Mouse (Mus musculus): ENCODE measurements around the gene Vcam1. TPM values are rescaled to one million over a fixed set of nuclear protein-coding genes. Genes with fewer than 3 reads are reported as not detected.

The Vcam1 gene
- 77.8 and 78.2 TPM in 2 replicates for polyA plus RNA-seq (2015; fragmentation: Nextera tagmentation; extraction: Ambion mirVana)

- H3K9ac ChIP-seq = peak within 1 kb of the TSS; percentile 58
- H3K4me2 ChIP-seq = peak within 1 kb of the TSS; percentile 61
- peak; percentile 34; the same call in 1 of the 2 replicates for ATAC-seq (replicated peaks; ENCODE audit: insufficient number of reproducible peaks, insufficient read depth, low FRiP score, low read depth)
- 6% methylated on average over 9 of the region's 9 CpGs for WGBS
- H3K9me3 ChIP-seq (replicated peaks) = no peaks in the 10 kb centered on the region
- no peaks in the 10 kb centered on the region for H3K27me3 ChIP-seq
- peak within 1 kb of the TSS; percentile 58 for H3K4me3 ChIP-seq
- peaks cover 8% of the 10 kb centered on the region for H3K36me3 ChIP-seq
- peak within 1 kb of the TSS; percentile 87 for H3K27ac ChIP-seq
- H3K4me1 ChIP-seq (replicated peaks) = peaks cover 9% of the 10 kb centered on the region; the same call in 1 of the 2 replicates
These were observed at the start of gene Vcam1 for GRCm38 (mm10) chr3:116129259-116129738. TSS of gene Vcam1 (minus strand) at chr3:116129688.

GRCm38 (mm10) chr3:116175106-116175505, 45.6 kb upstream of the Vcam1 start:
- 89% methylated on average over 6 of the region's 6 CpGs for WGBS

GRCm38 (mm10) chr3:116171461-116171860, 42.0 kb upstream of the Vcam1 start:
- WGBS = 64% methylated on average over 5 of the region's 5 CpGs
- Histone ChIP-seq H3K9me3 (replicated peaks) (no peaks in the 10 kb centered on the region), H3K36me3 (no peaks in the 10 kb centered on the region), H3K4me3 (no peak overlapping the region), H3K9ac (no peak overlapping the region), H3K27ac (no peak overlapping the region), H3K27me3 (no peaks in the 10 kb centered on the region), H3K4me1 (replicated peaks) (no peaks in the 10 kb centered on the region), H3K4me2 (no peak overlapping the region)
- no peak for ATAC-seq (replicated peaks; ENCODE audit: insufficient number of reproducible peaks, insufficient read depth, low FRiP score, low read depth)

More at GRCm38 (mm10) chr3:116175106-116175505, 45.6 kb upstream of the Vcam1 start:
- H3K9ac ChIP-seq = no peak overlapping the region
- H3K36me3 ChIP-seq = no peaks in the 10 kb centered on the region
- no peak overlapping the region for H3K4me3 ChIP-seq
- no peak for ATAC-seq (replicated peaks; ENCODE audit: insufficient number of reproducible peaks, insufficient read depth, low FRiP score, low read depth)
- H3K9me3 ChIP-seq (replicated peaks) = no peaks in the 10 kb centered on the region
- no peak overlapping the region for H3K4me2 ChIP-seq
- H3K27ac ChIP-seq = no peak overlapping the region
- no peaks in the 10 kb centered on the region for H3K27me3 ChIP-seq
- H3K4me1 ChIP-seq (replicated peaks) = no peaks in the 10 kb centered on the region

GRCm38 (mm10) chr3:116168056-116168455, 38.6 kb upstream of the Vcam1 start:
- Histone ChIP-seq H3K27ac (no peak overlapping the region), H3K9me3 (replicated peaks) (no peaks in the 10 kb centered on the region), H3K4me1 (replicated peaks) (no peaks in the 10 kb centered on the region), H3K36me3 (no peaks in the 10 kb centered on the region), H3K4me3 (no peak overlapping the region), H3K27me3 (no peaks in the 10 kb centered on the region), H3K4me2 (no peak overlapping the region), H3K9ac (no peak overlapping the region)
- WGBS = 82% methylated on average over 2 of the region's 2 CpGs
- ATAC-seq (replicated peaks; ENCODE audit: insufficient number of reproducible peaks, insufficient read depth, low FRiP score, low read depth) = no peak

- no peak overlapping the region for H3K27ac ChIP-seq
These were observed 36.8 kb upstream of the Vcam1 start for GRCm38 (mm10) chr3:116166296-116166695.

DNA sequence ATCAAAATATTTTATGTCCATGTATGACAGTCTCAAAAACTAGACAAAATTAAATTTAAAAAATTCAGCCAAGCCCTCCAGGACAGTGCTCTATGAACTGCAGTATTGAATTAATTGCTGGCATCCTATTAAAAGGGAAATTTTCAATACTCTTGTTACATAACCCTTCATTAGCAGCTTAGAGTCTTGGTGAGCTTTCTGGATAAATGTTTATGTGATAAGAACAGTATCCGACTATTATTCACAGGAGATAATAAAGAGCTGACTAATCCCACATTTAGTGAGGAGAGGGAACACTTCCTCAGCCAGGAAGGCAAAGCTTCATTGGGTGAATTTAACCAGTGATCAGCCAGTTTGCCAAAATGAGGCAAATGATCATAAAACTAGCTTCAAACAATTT, 35.5 kb upstream of the Vcam1 start:
- Histone ChIP-seq H3K4me2 (no peak overlapping the region), H3K27me3 (no peaks in the 10 kb centered on the region), H3K36me3 (no peaks in the 10 kb centered on the region), H3K9ac (no peak overlapping the region), H3K27ac (no peak overlapping the region), H3K9me3 (replicated peaks) (no peaks in the 10 kb centered on the region), H3K4me3 (no peak overlapping the region), H3K4me1 (replicated peaks) (no peaks in the 10 kb centered on the region)
- WGBS = 41% methylated on average over 1 of the region's 1 CpGs
- no peak for ATAC-seq (replicated peaks; ENCODE audit: insufficient number of reproducible peaks, insufficient read depth, low FRiP score, low read depth)

More at GRCm38 (mm10) chr3:116166296-116166695, 36.8 kb upstream of the Vcam1 start:
- 70% methylated on average over 8 of the region's 8 CpGs for WGBS
- no peak for ATAC-seq (replicated peaks; ENCODE audit: insufficient number of reproducible peaks, insufficient read depth, low FRiP score, low read depth)
- Histone ChIP-seq H3K4me2 (no peak overlapping the region), H3K4me3 (no peak overlapping the region), H3K9me3 (replicated peaks) (no peaks in the 10 kb centered on the region), H3K36me3 (no peaks in the 10 kb centered on the region), H3K4me1 (replicated peaks) (no peaks in the 10 kb centered on the region), H3K27me3 (no peaks in the 10 kb centered on the region), H3K9ac (no peak overlapping the region)

DNA sequence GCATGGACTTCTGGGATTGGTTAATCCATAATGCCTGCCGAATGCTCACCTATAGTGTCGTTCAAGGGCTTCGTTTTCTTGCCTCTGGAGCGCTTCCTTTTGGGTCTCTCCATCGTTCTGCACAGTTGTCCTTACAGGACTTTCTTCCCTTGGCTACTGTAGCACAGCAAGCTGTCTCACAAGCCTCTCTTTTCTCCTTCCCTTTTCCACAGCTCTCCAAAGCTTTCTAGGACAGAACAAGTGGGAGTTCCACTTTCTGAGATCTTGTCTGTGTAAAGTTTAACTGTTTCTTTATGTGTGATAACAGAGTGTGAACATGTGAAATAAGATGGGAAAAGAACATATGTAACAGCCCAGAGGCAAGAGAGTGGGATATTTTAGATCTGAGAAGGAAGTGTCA, 34.0 kb upstream of the Vcam1 start:
- no peaks in the 10 kb centered on the region for H3K36me3 ChIP-seq
- H3K4me2 ChIP-seq = no peak overlapping the region
- no peaks in the 10 kb centered on the region for H3K27me3 ChIP-seq
- no peak for ATAC-seq (replicated peaks; ENCODE audit: insufficient number of reproducible peaks, insufficient read depth, low FRiP score, low read depth)
- no peaks in the 10 kb centered on the region for H3K4me1 ChIP-seq (replicated peaks)
- WGBS = 88% methylated on average over 5 of the region's 5 CpGs
- H3K4me3 ChIP-seq = no peak overlapping the region
- no peak overlapping the region for H3K27ac ChIP-seq
- H3K9ac ChIP-seq = no peak overlapping the region
- no peaks in the 10 kb centered on the region for H3K9me3 ChIP-seq (replicated peaks)

- Histone ChIP-seq H3K27ac (no peak overlapping the region), H3K9ac (no peak overlapping the region), H3K4me2 (no peak overlapping the region), H3K27me3 (no peaks in the 10 kb centered on the region), H3K4me3 (no peak overlapping the region), H3K4me1 (replicated peaks) (no peaks in the 10 kb centered on the region), H3K9me3 (replicated peaks) (no peaks in the 10 kb centered on the region), H3K36me3 (no peaks in the 10 kb centered on the region)
- ATAC-seq (replicated peaks; ENCODE audit: insufficient number of reproducible peaks, insufficient read depth, low FRiP score, low read depth) = no peak
- WGBS = 69% methylated on average over 9 of the region's 9 CpGs
These were observed 32.7 kb upstream of the Vcam1 start for GRCm38 (mm10) chr3:116162097-116162666.

DNA sequence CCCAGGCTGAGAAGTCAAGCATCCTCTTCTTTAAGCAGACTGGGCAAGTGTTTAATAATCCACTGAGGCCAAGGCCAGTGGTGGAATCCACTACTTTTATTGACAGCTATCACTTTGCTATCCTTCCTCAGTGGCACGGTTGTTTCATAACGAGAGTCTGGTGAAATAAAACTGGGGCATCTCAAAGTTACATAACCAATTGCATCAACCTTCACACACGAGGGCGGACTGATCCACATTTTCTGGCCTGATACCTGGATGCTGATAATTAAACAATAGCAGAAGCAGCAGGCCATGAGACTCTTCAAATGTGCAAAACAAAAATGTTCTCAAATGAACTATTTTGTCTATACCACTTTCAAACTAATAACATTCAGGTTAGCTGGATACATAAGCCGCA, 29.9 kb upstream of the Vcam1 start:
- Histone ChIP-seq H3K4me3 (no peak overlapping the region), H3K27ac (no peak overlapping the region), H3K36me3 (no peaks in the 10 kb centered on the region), H3K9me3 (replicated peaks) (no peaks in the 10 kb centered on the region), H3K27me3 (no peaks in the 10 kb centered on the region), H3K4me2 (no peak overlapping the region), H3K4me1 (replicated peaks) (no peaks in the 10 kb centered on the region), H3K9ac (no peak overlapping the region)
- ATAC-seq (replicated peaks; ENCODE audit: insufficient number of reproducible peaks, insufficient read depth, low FRiP score, low read depth) = no peak
- 92% methylated on average over 5 of the region's 5 CpGs for WGBS

GRCm38 (mm10) chr3:116157447-116157990, 28.0 kb upstream of the Vcam1 start:
- 38% methylated on average over 13 of the region's 13 CpGs for WGBS
- H3K9me3 ChIP-seq (replicated peaks) = no peaks in the 10 kb centered on the region
- H3K9ac ChIP-seq = no peak overlapping the region
- ATAC-seq (replicated peaks; ENCODE audit: insufficient number of reproducible peaks, insufficient read depth, low FRiP score, low read depth) = no peak
- H3K27me3 ChIP-seq = no peaks in the 10 kb centered on the region
- no peaks in the 10 kb centered on the region for H3K4me1 ChIP-seq (replicated peaks)
- H3K36me3 ChIP-seq = no peaks in the 10 kb centered on the region
- H3K27ac ChIP-seq = no peak overlapping the region
- H3K4me2 ChIP-seq = no peak overlapping the region
- H3K4me3 ChIP-seq = no peak overlapping the region

- Histone ChIP-seq H3K4me3 (no peak overlapping the region), H3K4me2 (no peak overlapping the region), H3K9me3 (replicated peaks) (no peaks in the 10 kb centered on the region), H3K4me1 (replicated peaks) (peaks cover 8% of the 10 kb centered on the region; the same call in 1 of the 2 replicates), H3K9ac (no peak overlapping the region), H3K27ac (no peak overlapping the region), H3K36me3 (no peaks in the 10 kb centered on the region), H3K27me3 (no peaks in the 10 kb centered on the region)
- 70% methylated on average over 13 of the region's 13 CpGs for WGBS
- ATAC-seq (replicated peaks; ENCODE audit: insufficient number of reproducible peaks, insufficient read depth, low FRiP score, low read depth) = no peak; the same call in 1 of the 2 replicates
These were observed 20.7 kb upstream of the Vcam1 start for GRCm38 (mm10) chr3:116150056-116150632.
